Mouse (Mus musculus) kidney, adult 2 months (tissue): Measurements from ENCODE around the gene Pde4d. TPM values are rescaled to one million over a fixed set of nuclear protein-coding genes. Genes with fewer than 3 reads are reported as not detected.

ENCODE experiments used
- DNase-seq: peaks from one replicate; pipeline ENCODE4 v3.0.0; 2021
- H3K27ac ChIP-seq: fragments of 200-500 bp; 2 replicates; pipeline ENCODE4 v1.5.1; 2012; ENCODE audit warnings: low read depth, low read length, control low read depth, inconsistent platforms; ENCODE audit not compliant: insufficient read depth
- H3K27me3 ChIP-seq: fragments of 200-500 bp; replicated peaks from 2 replicates; pipeline ENCODE4 v1.6.1; 2012; ENCODE audit warnings: mild to moderate bottlenecking, moderate library complexity, low read length, inconsistent platforms; ENCODE audit not compliant: control insufficient read depth, insufficient read depth
- H3K36me3 ChIP-seq: fragments of 200-500 bp; 2 replicates; pipeline ENCODE4 v1.6.1; 2012; ENCODE audit warnings: mild to moderate bottlenecking, moderate library complexity, low read length, inconsistent platforms; ENCODE audit not compliant: control insufficient read depth, insufficient read depth
- H3K4me1 ChIP-seq: fragments of 200-500 bp; 2 replicates; pipeline ENCODE4 v1.6.1; 2011; ENCODE audit warnings: low read length; ENCODE audit not compliant: control insufficient read depth, insufficient read depth
- H3K4me3 ChIP-seq: fragments of 200-500 bp; 2 replicates; pipeline ENCODE4 v1.5.1; 2011; ENCODE audit warnings: mild to moderate bottlenecking, low read depth, low read length, control low read depth; ENCODE audit not compliant: insufficient read depth
- CTCF ChIP-seq: fragments of 200-500 bp; conservative IDR thresholded peaks from 2 replicates; pipeline ENCODE4 v1.5.1; 2011; ENCODE audit warnings: low read depth, mild to moderate bottlenecking, control low read depth, low read length, moderate library complexity, mixed read lengths; ENCODE audit not compliant: insufficient read depth, insufficient read length
- POLR2A ChIP-seq: fragments of 200-500 bp; IDR thresholded peaks from one replicate; pipeline ENCODE4 v1.6.1; 2011; ENCODE audit warnings: low read depth, low read length, control low read depth
- WGBS: fragments of 180-500 bp; shearing (Covaris S2); methylation state at CpG from one replicate; pipeline ENCODE4 v1.1.7; 2018; 5-methylcytosine and 5-hydroxymethylcytosine counted together
- polyA plus RNA-seq: library from polyadenylated mRNA; depleted of rRNA; stranded (reverse); fragments of >200 nt; gene quantifications from 2 replicates; pipeline ENCODE4 v1.2.3, GENCODE M21; 2012

Gene Pde4d
- polyA plus RNA-seq, 1 experiment, result 18.3 TPM

DNA sequence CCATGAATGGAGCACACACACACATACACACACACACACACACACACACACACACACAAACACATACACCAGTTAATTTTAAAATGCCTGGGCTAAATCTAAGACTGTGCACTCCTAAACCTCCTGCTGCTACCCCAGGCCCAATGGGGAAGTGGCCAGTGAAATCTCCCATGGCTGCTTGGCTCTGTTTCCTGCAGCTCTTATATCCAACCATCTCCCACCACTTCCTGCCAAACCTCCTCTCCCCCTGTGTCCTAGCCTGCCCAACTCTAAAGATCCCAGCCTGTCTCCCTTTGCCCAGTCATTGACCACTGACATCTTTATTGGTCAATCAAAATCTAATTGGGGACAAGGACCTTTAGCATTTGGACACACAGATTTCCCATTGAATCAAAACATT, 814.1 kb downstream of the Pde4d start:
- Histone ChIP-seq H3K4me1 (peaks cover 7% of the 10 kb centered on the region; the same call in 1 of the 2 replicates), H3K27ac (no peak overlapping the region), H3K4me3 (no peak overlapping the region), H3K36me3 (no peaks in the 10 kb centered on the region), H3K27me3 (no peaks in the 10 kb centered on the region)
- TF ChIP-seq CTCF (no peak), POLR2A (no peak)
- DNase-seq, result no peak

DNA sequence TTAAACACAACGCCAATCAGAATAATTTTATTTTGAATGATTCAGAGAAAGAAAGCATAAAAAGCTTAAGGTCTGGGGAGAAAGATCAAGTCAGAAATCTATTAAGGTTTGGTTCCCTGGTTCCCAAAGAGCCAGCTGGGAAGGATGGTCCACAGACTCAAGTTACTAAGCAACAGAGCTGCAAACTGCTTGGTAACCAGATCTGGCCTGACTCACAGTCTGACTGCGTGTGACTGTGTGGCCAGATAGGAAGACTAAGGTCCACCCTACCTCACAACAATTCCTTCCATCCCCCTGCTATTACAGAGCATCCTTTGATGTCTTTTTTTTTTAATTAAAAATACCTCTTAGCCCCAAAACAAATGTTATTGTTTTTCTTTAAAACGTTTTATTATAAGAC, 818.5 kb downstream of the Pde4d start:
- Histone ChIP-seq H3K4me1 (0 out of 2 replicates have a peak, but pooled peaks cover 2% of the 10 kb centered on the region), H3K4me3 (no peak overlapping the region), H3K27me3 (no peaks in the 10 kb centered on the region), H3K27ac (no peak overlapping the region), H3K36me3 (no peaks in the 10 kb centered on the region)
- 63% methylated on average over 3 of the region's 3 CpGs for WGBS
- no peak for DNase-seq
- TF ChIP-seq CTCF, result no peak

DNA sequence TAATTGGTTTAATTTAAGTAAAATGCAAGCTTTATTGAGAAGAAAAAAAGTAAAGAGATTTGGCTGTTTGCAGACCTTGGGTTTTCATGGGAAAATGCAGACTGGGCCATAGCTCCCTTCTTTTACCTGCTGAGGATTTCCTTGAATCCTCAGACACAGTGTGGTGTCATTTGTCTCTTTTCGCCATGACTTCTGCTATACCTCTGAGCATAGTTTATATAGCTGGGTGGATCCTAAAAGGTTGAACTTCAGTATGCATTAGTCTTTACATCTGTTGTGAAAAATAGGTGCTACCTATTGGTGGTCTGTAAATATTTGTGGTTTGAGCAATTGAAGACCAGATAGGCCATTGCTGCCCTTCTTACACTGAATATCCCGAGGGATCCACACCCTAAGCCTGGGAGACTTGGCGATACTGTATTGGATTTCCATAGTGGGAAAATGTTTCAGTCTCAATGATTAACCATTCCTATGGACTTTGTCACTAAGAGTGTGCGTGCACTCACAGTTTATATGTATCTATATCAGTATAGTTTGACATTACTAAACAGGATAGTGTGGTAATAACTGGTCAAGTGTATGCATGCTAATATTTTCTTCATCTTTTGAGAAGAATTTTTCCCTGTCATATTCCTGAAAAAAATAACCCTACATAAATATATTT, 819.0 kb downstream of the Pde4d start:
- H3K27me3 ChIP-seq, result no peaks in the 10 kb centered on the region
- H3K36me3 ChIP-seq, result no peaks in the 10 kb centered on the region
- WGBS, result 72% methylated on average over 4 of the region's 4 CpGs
- TF ChIP-seq POLR2A, result no peak
- H3K4me1 ChIP-seq, result 0 out of 2 replicates have a peak, but pooled peaks cover 2% of the 10 kb centered on the region
- DNase-seq, result no peak
- no peak overlapping the region for H3K4me3 ChIP-seq
- H3K27ac ChIP-seq, result no peak overlapping the region

DNA sequence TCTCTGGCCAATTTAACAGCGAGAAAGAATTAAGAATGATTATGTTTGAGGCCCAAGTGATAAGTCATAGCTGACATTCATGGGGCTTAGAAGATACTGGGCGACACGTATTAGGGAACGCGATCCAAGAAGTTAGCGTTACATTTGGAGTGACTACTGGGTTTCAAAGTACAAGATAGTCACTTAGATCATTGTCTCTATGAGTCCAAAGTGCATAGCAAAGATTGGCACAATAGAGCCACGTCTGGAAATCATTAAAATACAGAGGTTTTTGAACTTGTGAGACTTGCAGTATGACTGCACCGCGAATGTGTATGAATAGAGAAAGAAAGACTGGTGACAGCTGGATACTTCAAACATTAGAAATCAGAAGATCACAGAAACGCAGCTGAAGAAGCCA, 825.1 kb downstream of the Pde4d start:
- Histone ChIP-seq H3K36me3 (no peaks in the 10 kb centered on the region), H3K27me3 (no peaks in the 10 kb centered on the region), H3K4me3 (no peak overlapping the region), H3K4me1 (peaks cover 8% of the 10 kb centered on the region; the same call in 1 of the 2 replicates), H3K27ac (peak overlapping the region; percentile 31)
- peak; percentile 83 for DNase-seq
- WGBS, result 73% methylated on average over 10 of the region's 10 CpGs
- no peak for TF ChIP-seq CTCF
- no peak for TF ChIP-seq POLR2A

DNA sequence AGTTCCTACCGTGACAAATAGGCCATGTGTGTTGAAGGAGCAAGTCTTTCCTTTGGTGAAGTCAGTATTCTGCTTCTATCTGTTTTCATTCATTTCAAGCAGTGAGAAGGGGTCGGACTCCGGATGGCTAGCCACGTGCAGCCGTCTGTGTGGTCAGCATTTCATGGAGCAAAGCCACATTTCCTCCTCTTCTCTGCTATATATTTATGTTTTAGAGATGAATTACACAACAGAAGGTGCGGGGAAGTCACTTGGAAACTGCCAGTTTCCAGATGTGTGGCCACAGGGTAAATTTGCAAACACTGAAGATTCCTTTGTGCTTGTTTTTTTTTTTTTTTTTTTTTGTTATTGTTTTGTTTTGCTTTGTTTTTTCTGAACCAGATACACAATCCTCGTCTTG, 828.0 kb downstream of the Pde4d start:
- H3K4me1 ChIP-seq, result peaks cover 8% of the 10 kb centered on the region; the same call in 1 of the 2 replicates
- WGBS, result 36% methylated on average over 7 of the region's 7 CpGs
- DNase-seq, result no peak

DNA sequence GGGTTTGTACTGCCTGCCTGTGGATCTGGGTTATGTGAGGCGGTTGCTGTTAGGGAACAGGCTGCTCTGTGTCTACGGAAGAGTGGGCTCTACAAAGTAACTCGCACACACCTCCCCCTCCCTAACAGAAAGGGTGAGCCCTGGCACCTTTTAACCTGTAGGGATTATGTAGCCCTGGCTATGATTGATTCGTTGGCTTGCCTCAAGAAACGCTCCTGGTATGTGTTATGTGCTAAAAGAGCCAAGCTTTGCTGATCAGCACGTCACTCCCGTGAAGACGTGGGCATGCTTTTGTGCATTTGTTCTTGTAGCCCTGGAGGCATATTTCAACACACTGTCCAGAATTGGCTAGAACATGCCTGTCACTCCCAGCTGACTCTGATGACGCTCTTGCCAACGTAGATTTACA, 828.8 kb downstream of the Pde4d start:
- H3K27ac ChIP-seq, result no peak overlapping the region
- no peak for TF ChIP-seq POLR2A
- TF ChIP-seq CTCF, result no peak
- H3K4me1 ChIP-seq, result peaks cover 8% of the 10 kb centered on the region; the same call in 1 of the 2 replicates
- H3K36me3 ChIP-seq, result no peaks in the 10 kb centered on the region
- H3K4me3 ChIP-seq, result no peak overlapping the region
- WGBS, result 43% methylated on average over 10 of the region's 10 CpGs
- no peak for DNase-seq
- H3K27me3 ChIP-seq, result no peaks in the 10 kb centered on the region

More for the DNA sequence above, 828.0 kb downstream of the Pde4d start:
- no peaks in the 10 kb centered on the region for H3K27me3 ChIP-seq
- TF ChIP-seq CTCF (no peak), POLR2A (no peak)
- no peaks in the 10 kb centered on the region for H3K36me3 ChIP-seq
- no peak overlapping the region for H3K27ac ChIP-seq
- H3K4me3 ChIP-seq, result no peak overlapping the region

DNA sequence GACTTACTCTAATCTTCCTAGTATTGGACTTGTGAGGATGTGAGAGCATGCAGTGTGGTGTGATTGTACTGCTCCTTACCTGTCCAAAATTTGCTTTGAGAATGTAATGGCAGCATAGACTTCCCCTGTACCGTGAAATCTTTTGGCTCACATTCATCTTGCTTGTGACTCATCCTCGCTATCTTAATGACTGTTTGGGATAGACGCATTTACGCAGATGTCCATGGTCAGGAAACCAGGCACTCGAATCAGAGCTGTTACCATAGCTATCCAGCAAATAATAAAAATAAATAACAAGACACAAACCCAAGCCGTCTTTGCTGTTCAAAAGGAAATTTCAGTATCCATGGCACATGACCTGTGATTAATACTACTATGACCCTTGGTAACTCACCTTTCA, 829.5 kb downstream of the Pde4d start:
- 72% methylated on average over 6 of the region's 6 CpGs for WGBS
- Histone ChIP-seq H3K4me3 (no peak overlapping the region), H3K4me1 (peaks cover 8% of the 10 kb centered on the region; the same call in 1 of the 2 replicates), H3K27ac (no peak overlapping the region), H3K36me3 (no peaks in the 10 kb centered on the region), H3K27me3 (no peaks in the 10 kb centered on the region)
- DNase-seq, result no peak
- TF ChIP-seq POLR2A (no peak), CTCF (no peak)

DNA sequence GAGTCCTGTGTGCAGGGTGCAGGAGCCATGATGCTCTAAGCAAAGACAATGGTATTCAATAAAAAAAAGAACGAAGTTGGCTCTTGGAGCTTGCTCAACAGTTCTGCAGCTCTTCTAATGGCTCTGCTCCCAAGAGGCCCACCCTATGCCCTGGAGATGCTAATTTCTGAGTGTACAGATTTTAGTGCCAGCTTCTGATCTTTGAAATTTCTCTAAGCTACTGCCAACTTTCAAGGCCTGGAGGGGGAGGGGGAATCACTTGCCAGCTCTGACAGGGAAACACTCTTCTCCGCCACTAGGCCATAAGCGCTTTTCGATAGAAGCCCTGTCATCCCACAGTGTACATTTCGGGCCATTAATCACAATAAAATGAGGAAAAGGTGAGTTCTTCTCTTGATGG, 830.7 kb downstream of the Pde4d start:
- H3K36me3 ChIP-seq, result no peaks in the 10 kb centered on the region
- WGBS, result 94% methylated on average over 5 of the region's 5 CpGs
- H3K4me3 ChIP-seq, result no peak overlapping the region
- no peaks in the 10 kb centered on the region for H3K27me3 ChIP-seq
- H3K4me1 ChIP-seq, result 0 out of 2 replicates have a peak, but pooled peaks cover 4% of the 10 kb centered on the region
- TF ChIP-seq POLR2A (no peak), CTCF (no peak)
- DNase-seq, result no peak
- no peak overlapping the region for H3K27ac ChIP-seq
